Mouse (Mus musculus): ENCODE data around the gene B4galnt2. TPM values are rescaled to one million over a fixed set of nuclear protein-coding genes. Genes with fewer than 3 reads are reported as not detected.

The B4galnt2 gene
- polyA plus RNA-seq (2012; ENCODE audit: low replicate concordance) = not detected in 2 replicates

GRCm38 (mm10) chr11:95914571-95914991 lies at the start of gene B4galnt2:
B4galnt2 (minus strand) TSS chr11:95914891.

GRCm38 (mm10) chr11:95842074-95842681 lies 72.5 kb downstream of the B4galnt2 start, which contains the start of gene Abi3:
Abi3 (minus strand) TSS chr11:95842476.

GRCm38 (mm10) chr11:95837059-95837458 lies 77.6 kb downstream of the B4galnt2 start, which contains the start of gene Gngt2:
Gngt2 (plus strand) TSS chr11:95837216.

GRCm38 (mm10) chr11:95824071-95824876 lies 90.4 kb downstream of the B4galnt2 start, which contains the start of gene Phospho1:
Phospho1 (plus strand) TSS chr11:95824499.

Other genes with a start within 250 kb of the B4galnt2 start
- gene Phb, start 247.9 kb downstream of the B4galnt2 start, polyA plus RNA-seq (2012; ENCODE audit: low replicate concordance) = 9.3 and 24.7 TPM in 2 replicates
- gene Zfp652, start 202.2 kb downstream of the B4galnt2 start, polyA plus RNA-seq (2012; ENCODE audit: low replicate concordance) = 67.9 and 77.6 TPM in 2 replicates
- gene B130006D01Rik, start 191.3 kb downstream of the B4galnt2 start, polyA plus RNA-seq (2012; ENCODE audit: low replicate concordance) = 0.18 TPM in 1 of 2 replicates, not detected in the other
- 89.6 and 205 TPM in 2 replicates for gene Phospho1, start 90.4 kb downstream of the B4galnt2 start, polyA plus RNA-seq (2012; ENCODE audit: low replicate concordance)
- 42.6 and 87.8 TPM in 2 replicates for gene Gngt2, start 77.7 kb downstream of the B4galnt2 start, polyA plus RNA-seq (2012; ENCODE audit: low replicate concordance)
- gene Abi3, start 72.4 kb downstream of the B4galnt2 start, polyA plus RNA-seq (2012; ENCODE audit: low replicate concordance) = 295 and 795 TPM in 2 replicates
- not detected in 2 replicates for gene Igf2bp1, start 91.0 kb upstream of the B4galnt2 start, polyA plus RNA-seq (2012; ENCODE audit: low replicate concordance)
- not detected in 2 replicates for gene Gip, start 109.7 kb upstream of the B4galnt2 start, polyA plus RNA-seq (2012; ENCODE audit: low replicate concordance)
- gene Snf8, start 120.0 kb upstream of the B4galnt2 start, polyA plus RNA-seq (2012; ENCODE audit: low replicate concordance) = 60.0 and 107 TPM in 2 replicates
- gene Ube2z, start 150.5 kb upstream of the B4galnt2 start, polyA plus RNA-seq (2012; ENCODE audit: low replicate concordance) = 19.9 and 30.6 TPM in 2 replicates
- 14.0 and 158 TPM in 2 replicates for gene Atp5g1, start 160.8 kb upstream of the B4galnt2 start, polyA plus RNA-seq (2012; ENCODE audit: low replicate concordance)
- gene Calcoco2, start 197.1 kb upstream of the B4galnt2 start, polyA plus RNA-seq (2012; ENCODE audit: low replicate concordance) = not detected in 2 replicates
- gene Ttll6, start 218.9 kb upstream of the B4galnt2 start, polyA plus RNA-seq (2012; ENCODE audit: low replicate concordance) = not detected in 2 replicates